Mouse (Mus musculus) cerebellum, adult 2 months (tissue): ENCODE measurements around the gene Pgls.

Source experiments
- CTCF ChIP-seq: fragments of 200-500 bp; IDR thresholded peaks from 2 replicates; pipeline ENCODE4 v1.5.1; 2011; ENCODE audit warnings: low read depth, mild to moderate bottlenecking, control low read depth, low read length, moderate library complexity, borderline replicate concordance; ENCODE audit not compliant: insufficient read depth
- POLR2A ChIP-seq: fragments of 200-500 bp; IDR thresholded peaks from 2 replicates; pipeline ENCODE4 v1.6.1; 2011; ENCODE audit warnings: low read length, control low read depth, borderline replicate concordance; ENCODE audit not compliant: insufficient read depth

GRCm38 (mm10) chr8:71588762-71589161 is 3.2 kb upstream of the Pgls start:
- TF ChIP-seq CTCF (no peak), POLR2A (no peak)
